Mouse (Mus musculus): ENCODE measurements at regions not wholly inside any gene's neighbourhood (a gene's known extent, or its start where the extent isn't known, plus 50 kb on each side); places are given as distances from the start of the nearest gene placed in this dataset.

DNA sequence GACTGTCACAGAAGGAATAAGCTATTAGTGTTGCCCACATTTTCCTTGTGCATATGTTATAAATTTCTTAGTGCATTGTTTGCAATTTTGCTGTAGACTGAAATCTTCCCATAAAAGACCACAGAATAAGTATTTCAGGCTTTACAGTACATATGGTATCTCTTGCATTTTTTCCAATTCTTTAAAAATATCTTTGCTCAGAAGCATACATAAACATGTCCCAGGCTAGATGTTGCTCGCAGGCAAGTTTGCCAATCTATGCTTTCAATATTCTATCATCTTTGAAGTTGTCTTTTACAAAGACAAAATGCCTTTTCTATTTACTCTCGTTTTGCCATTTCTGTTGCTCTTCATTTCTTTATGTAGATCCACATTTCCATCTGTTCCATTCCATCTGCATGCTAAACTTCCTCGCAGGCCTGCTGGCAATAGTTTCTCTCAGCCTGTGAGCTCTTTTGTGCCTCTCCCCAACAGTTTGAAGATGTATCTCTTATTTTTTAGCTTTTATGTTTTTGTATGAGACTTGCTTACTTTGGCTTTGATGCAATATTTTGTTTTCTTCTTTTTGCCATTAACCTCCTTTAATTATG lies 120.0 kb upstream of the Cdr1 start:
- peak; percentile 54 for DNase-seq (ENCODE audit: low read depth, low spot score)

DNA sequence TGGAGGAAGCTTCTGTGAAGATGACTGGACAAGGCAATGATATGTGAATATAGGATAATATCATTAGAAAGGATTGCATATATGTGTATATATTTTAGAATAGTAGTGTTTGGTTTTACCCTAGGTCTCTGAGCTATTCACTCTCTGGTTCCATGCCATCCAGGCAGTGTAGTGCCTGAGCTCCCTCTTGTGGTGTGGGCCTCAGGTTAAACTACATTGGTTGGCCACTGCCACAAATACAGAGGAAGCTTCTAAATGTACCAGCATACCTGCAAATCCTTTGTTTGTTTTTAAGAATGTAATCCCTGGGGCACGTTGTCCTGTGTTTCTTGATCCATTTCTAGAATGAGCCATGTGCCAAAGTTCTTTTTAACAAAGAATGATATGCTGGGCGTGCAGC lies 119.1 kb upstream of the Cdr1 start:
- DNase-seq (ENCODE audit: low read depth, low spot score), result no peak
